15 mouse cellular contexts compared by ENCODE assay signal in genomic region chrX:117299697-117300192, GRCm38 (mm10).
DNase-seq lines count a peak whose midpoint lies in the region; ATAC-seq lines count a peak whose summit lies in the region.
"Had no signal": no experiment of that assay in that cellular context is flagged by ENCODE, and none has a peak within 500 bp of the region (broad histone marks: within the 10 kb centered on the region; RNA-seq: fewer than 3 reads in every experiment).

No protein-coding gene starts in this region.

- DNase-seq in hindbrain, embryonic 10.5 days (ENCODE audit: low spot score), result peak; percentile 10
- DNase-seq in neural tube, embryonic 11.5 days (ENCODE audit: low spot score), result no peak
- no peak for DNase-seq in neural tube, embryonic 10.5 days (ENCODE audit: extremely low spot score, low spot score)
- peak; percentile 86 for DNase-seq in retina, postnatal 1 day
- no peak for DNase-seq in thymus, postnatal 10 days (ENCODE audit: low spot score in 2 of 2)
- no peak for DNase-seq in gastrocnemius, postnatal 14 days
- DNase-seq: cerebellum, adult 8-10 months; heart, adult 11 months; kidney, adult 9 months had no signal

- ATAC-seq in hindbrain, embryonic 13.5 days (ENCODE audit: low FRiP score), result no peak
- ATAC-seq in neural tube, embryonic 11.5 days (ENCODE audit: insufficient read depth, low FRiP score, low TSS enrichment), result 0 out of 2 replicates have a peak, but pooled peaks have one; percentile 50
- ATAC-seq in forebrain, embryonic 13.5 days, result peak; percentile 84
- ATAC-seq: liver, embryonic 12.5 days had no signal

- intact Hi-C loops in gastrocnemius, postnatal 14 days (cut with DNase I; ENCODE audit: low total_unique reads), result no loop called here

- H3K4me1 ChIP-seq in hindbrain, embryonic 10.5 days (replicated peaks), result no peaks in the 10 kb centered on the region
- no peaks in the 10 kb centered on the region for H3K4me1 ChIP-seq in hindbrain, embryonic 13.5 days (replicated peaks)
- H3K4me1 ChIP-seq in neural tube, embryonic 11.5 days (ENCODE audit: control insufficient read depth, insufficient read depth, low read length), result no peaks in the 10 kb centered on the region
- H3K4me1 ChIP-seq in forebrain, embryonic 13.5 days, result no peaks in the 10 kb centered on the region
- H3K4me1 ChIP-seq: embryonic facial prominence, embryonic 12.5 days; heart, embryonic 15.5 days; liver, embryonic 12.5 days; megakaryocyte, embryonic 14.5 days had no signal

- no peaks in the 10 kb centered on the region for H3K9me3 ChIP-seq in hindbrain, embryonic 10.5 days
- no peaks in the 10 kb centered on the region for H3K9me3 ChIP-seq in hindbrain, embryonic 13.5 days
- H3K9me3 ChIP-seq in neural tube, embryonic 11.5 days (ENCODE audit: control insufficient read depth, low read length), result no peaks in the 10 kb centered on the region
- H3K9me3 ChIP-seq in forebrain, embryonic 13.5 days (replicated peaks), result no peaks in the 10 kb centered on the region
- H3K9me3 ChIP-seq: embryonic facial prominence, embryonic 12.5 days; heart, embryonic 15.5 days; liver, embryonic 12.5 days; megakaryocyte, embryonic 14.5 days had no signal

- H3K27ac ChIP-seq in hindbrain, embryonic 10.5 days, result no peak overlapping the region
- no peak overlapping the region for H3K27ac ChIP-seq in hindbrain, embryonic 13.5 days
- H3K27ac ChIP-seq in neural tube, embryonic 11.5 days (ENCODE audit: low read depth, low read length), result no peak overlapping the region
- no peak overlapping the region for H3K27ac ChIP-seq in forebrain, embryonic 13.5 days
- H3K27ac ChIP-seq: embryonic facial prominence, embryonic 12.5 days; heart, embryonic 15.5 days; liver, embryonic 12.5 days had no signal

- 14% methylated on average over 2 of the region's 2 CpGs for WGBS in hindbrain, embryonic 10.5 days
- 8% methylated on average over 2 of the region's 2 CpGs for WGBS in hindbrain, embryonic 13.5 days
- WGBS in neural tube, embryonic 11.5 days, result 19% methylated on average over 1 of the region's 2 CpGs
- WGBS in forebrain, embryonic 13.5 days, result 3% methylated on average over 2 of the region's 2 CpGs

- no peaks in the 10 kb centered on the region for H3K27me3 ChIP-seq in hindbrain, embryonic 10.5 days (ENCODE audit: insufficient read depth, poor library complexity, severe bottlenecking)
- H3K27me3 ChIP-seq in hindbrain, embryonic 13.5 days, result no peaks in the 10 kb centered on the region
- no peaks in the 10 kb centered on the region for H3K27me3 ChIP-seq in neural tube, embryonic 11.5 days (ENCODE audit: control insufficient read depth, insufficient read depth, low read length)
- no peaks in the 10 kb centered on the region for H3K27me3 ChIP-seq in forebrain, embryonic 13.5 days
- H3K27me3 ChIP-seq: embryonic facial prominence, embryonic 12.5 days; heart, embryonic 15.5 days; liver, embryonic 12.5 days; megakaryocyte, embryonic 14.5 days had no signal

- no peaks in the 10 kb centered on the region for H3K36me3 ChIP-seq in hindbrain, embryonic 10.5 days
- H3K36me3 ChIP-seq in hindbrain, embryonic 13.5 days, result no peaks in the 10 kb centered on the region
- H3K36me3 ChIP-seq in neural tube, embryonic 11.5 days (ENCODE audit: control insufficient read depth, insufficient read depth, low read length), result no peaks in the 10 kb centered on the region
- H3K36me3 ChIP-seq in forebrain, embryonic 13.5 days (ENCODE audit: poor library complexity, severe bottlenecking), result no peaks in the 10 kb centered on the region
- H3K36me3 ChIP-seq: embryonic facial prominence, embryonic 12.5 days; heart, embryonic 15.5 days; liver, embryonic 12.5 days had no signal

- no peak overlapping the region for H3K4me3 ChIP-seq in hindbrain, embryonic 10.5 days
- no peak overlapping the region for H3K4me3 ChIP-seq in hindbrain, embryonic 13.5 days
- H3K4me3 ChIP-seq in neural tube, embryonic 11.5 days (ENCODE audit: low read depth, low read length), result no peak overlapping the region
- H3K4me3 ChIP-seq in forebrain, embryonic 13.5 days, result no peak overlapping the region
- H3K4me3 ChIP-seq: embryonic facial prominence, embryonic 12.5 days; heart, embryonic 15.5 days; liver, embryonic 12.5 days; megakaryocyte, embryonic 14.5 days had no signal

- H3K4me2 ChIP-seq in hindbrain, embryonic 13.5 days, result no peak overlapping the region
- no peak overlapping the region for H3K4me2 ChIP-seq in neural tube, embryonic 11.5 days (ENCODE audit: low read depth)
- H3K4me2 ChIP-seq in forebrain, embryonic 13.5 days, result no peak overlapping the region
- H3K4me2 ChIP-seq: embryonic facial prominence, embryonic 12.5 days; heart, embryonic 15.5 days; liver, embryonic 12.5 days had no signal

- H3K9ac ChIP-seq in hindbrain, embryonic 13.5 days, result no peak overlapping the region
- no peak overlapping the region for H3K9ac ChIP-seq in neural tube, embryonic 11.5 days (ENCODE audit: low read length)
- no peak overlapping the region for H3K9ac ChIP-seq in forebrain, embryonic 13.5 days
- H3K9ac ChIP-seq: embryonic facial prominence, embryonic 12.5 days; heart, embryonic 15.5 days; liver, embryonic 12.5 days had no signal

Comparison
In these comparisons a context has a peak if more than half of its experiments do, and no peak if none do; other contexts are left out.
1. DNase-seq: peak in hindbrain, embryonic 10.5 days (single experiment) and retina, postnatal 1 day (single experiment); none in neural tube, embryonic 11.5 days (single experiment), neural tube, embryonic 10.5 days (single experiment), thymus, postnatal 10 days (0 of 2) and gastrocnemius, postnatal 14 days (single experiment).